Mouse (Mus musculus) lung, postnatal 10 days (tissue): Measurements from ENCODE around the gene Gm10392.

Experiments used
- DNase-seq: peaks from one replicate; pipeline ENCODE4 v3.0.0; 2021

Gm10392 gene

GRCm38 (mm10) chr11:77507426-77507825, 11.6 kb downstream of the Gm10392 start:
- no peak for DNase-seq

- no peak for DNase-seq
Measured at GRCm38 (mm10) chr11:77506941-77507340, 12.1 kb downstream of the Gm10392 start.

- no peak for DNase-seq
Measured at GRCm38 (mm10) chr11:77506273-77506672, 12.7 kb downstream of the Gm10392 start.

- no peak for DNase-seq
Measured at GRCm38 (mm10) chr11:77505291-77505980, 13.6 kb downstream of the Gm10392 start.

- no peak for DNase-seq
Measured at GRCm38 (mm10) chr11:77504377-77504776, 14.6 kb downstream of the Gm10392 start.

GRCm38 (mm10) chr11:77503511-77503910, 15.5 kb downstream of the Gm10392 start:
- peak; percentile 86 for DNase-seq

GRCm38 (mm10) chr11:77502481-77502880, 16.5 kb downstream of the Gm10392 start:
- DNase-seq = no peak

- no peak for DNase-seq
Measured at GRCm38 (mm10) chr11:77501971-77502370, 17.0 kb downstream of the Gm10392 start.

- DNase-seq = peak; percentile 87
Measured at GRCm38 (mm10) chr11:77501392-77501791, 17.6 kb downstream of the Gm10392 start.

GRCm38 (mm10) chr11:77500361-77501325, 18.4 kb downstream of the Gm10392 start:
- DNase-seq = no peak

- DNase-seq = no peak
Measured at GRCm38 (mm10) chr11:77499354-77499753, 19.6 kb downstream of the Gm10392 start.

GRCm38 (mm10) chr11:77498261-77499139, 20.5 kb downstream of the Gm10392 start:
- no peak for DNase-seq

- peak; percentile 79 for DNase-seq
Measured at GRCm38 (mm10) chr11:77497851-77498250, 21.1 kb downstream of the Gm10392 start.

GRCm38 (mm10) chr11:77497341-77497756, 21.6 kb downstream of the Gm10392 start:
- DNase-seq = peak; percentile 95

- no peak for DNase-seq
Measured at GRCm38 (mm10) chr11:77495507-77495906, 23.5 kb downstream of the Gm10392 start.

- no peak for DNase-seq
Measured at GRCm38 (mm10) chr11:77494782-77495181, 24.2 kb downstream of the Gm10392 start.

- DNase-seq = no peak
Measured at GRCm38 (mm10) chr11:77494344-77494676, 24.7 kb downstream of the Gm10392 start.

GRCm38 (mm10) chr11:77493512-77494343, 25.3 kb downstream of the Gm10392 start, which contains the start of gene Git1:
Gene Git1, plus strand, starts transcription at chr11:77493562.
- peak; percentile 60 for DNase-seq

GRCm38 (mm10) chr11:77492911-77493332, 26.1 kb downstream of the Gm10392 start:
- DNase-seq = peak; percentile 98

GRCm38 (mm10) chr11:77492311-77492871, 26.6 kb downstream of the Gm10392 start:
- no peak for DNase-seq

GRCm38 (mm10) chr11:77491502-77492291, 27.3 kb downstream of the Gm10392 start:
- DNase-seq = peak; percentile 88
